Mouse (Mus musculus): ENCODE measurements at regions not wholly inside any gene's neighbourhood (a gene's known extent, or its start where the extent isn't known, plus 50 kb on each side); places are given as distances from the start of the nearest gene placed in this dataset.

DNA sequence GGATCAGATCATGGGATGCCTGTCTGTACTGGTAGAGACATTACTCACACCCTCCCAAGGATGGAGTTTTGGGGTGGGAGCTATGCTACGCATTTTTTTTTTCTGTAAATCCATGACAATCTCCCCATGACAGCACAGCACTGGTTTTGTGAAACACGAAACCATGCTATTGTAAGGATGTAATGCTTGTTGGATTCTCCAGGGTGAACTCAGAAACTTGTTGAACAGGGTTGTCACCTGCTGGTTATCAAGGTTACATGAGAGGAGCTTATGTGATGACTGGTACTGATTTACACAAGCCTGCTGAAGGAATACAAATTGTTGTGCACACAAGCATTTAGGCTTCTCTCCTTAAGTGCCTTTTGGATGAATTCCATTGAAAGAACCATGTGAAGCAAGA, 263.3 kb downstream of the Wdr11 start:
- TF ChIP-seq CTCF (IDR thresholded peaks at IDR 0.05; ENCODE audit: insufficient read depth, low read length) = no peak
- TF ChIP-seq POLR2A (IDR thresholded peaks at IDR 0.05; ENCODE audit: borderline replicate concordance, extremely low read depth, low read depth, low read length) = no peak
